Mouse (Mus musculus): ENCODE measurements around the gene Adgrl2. TPM values are rescaled to one million over a fixed set of nuclear protein-coding genes. Genes with fewer than 3 reads are reported as not detected.

Adgrl2 gene
- total RNA-seq, 2 experiments from 2014 or later: 123 to 129 TPM

DNA sequence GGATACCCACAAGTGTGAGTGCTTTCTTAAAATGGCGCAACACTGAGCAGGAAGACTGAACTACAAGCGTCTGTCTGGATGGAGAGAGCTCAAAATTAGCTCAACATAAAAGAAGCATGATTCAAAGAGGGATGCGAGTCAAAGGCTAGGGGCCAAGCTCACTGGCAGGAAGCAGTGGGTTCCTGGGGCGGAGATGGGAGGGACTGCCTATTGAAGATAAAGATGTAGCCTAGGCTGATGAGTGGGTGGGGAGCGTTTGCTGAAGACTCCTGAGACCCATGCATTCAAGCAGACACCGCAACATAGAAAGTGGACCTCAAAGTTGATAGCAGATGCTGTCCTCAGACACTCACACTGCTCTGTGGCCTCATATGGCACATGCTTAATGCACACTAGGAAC lies 146.2 kb downstream of the Adgrl2 start:
- DNase-seq (ENCODE audit: low spot score in 2 of 2): no peak
- intact Hi-C loops (cut with DNase I): no loop called here

GRCm38 (mm10) chr3:148842533-148842932 lies 147.8 kb downstream of the Adgrl2 start:
- intact Hi-C loops (cut with DNase I): no loop called here
- no peak for DNase-seq (ENCODE audit: low spot score in 2 of 2)

GRCm38 (mm10) chr3:148838835-148839296 lies 151.5 kb downstream of the Adgrl2 start:
- intact Hi-C loops (cut with DNase I): no loop called here
- DNase-seq (ENCODE audit: low spot score in 2 of 2): no peak

DNA sequence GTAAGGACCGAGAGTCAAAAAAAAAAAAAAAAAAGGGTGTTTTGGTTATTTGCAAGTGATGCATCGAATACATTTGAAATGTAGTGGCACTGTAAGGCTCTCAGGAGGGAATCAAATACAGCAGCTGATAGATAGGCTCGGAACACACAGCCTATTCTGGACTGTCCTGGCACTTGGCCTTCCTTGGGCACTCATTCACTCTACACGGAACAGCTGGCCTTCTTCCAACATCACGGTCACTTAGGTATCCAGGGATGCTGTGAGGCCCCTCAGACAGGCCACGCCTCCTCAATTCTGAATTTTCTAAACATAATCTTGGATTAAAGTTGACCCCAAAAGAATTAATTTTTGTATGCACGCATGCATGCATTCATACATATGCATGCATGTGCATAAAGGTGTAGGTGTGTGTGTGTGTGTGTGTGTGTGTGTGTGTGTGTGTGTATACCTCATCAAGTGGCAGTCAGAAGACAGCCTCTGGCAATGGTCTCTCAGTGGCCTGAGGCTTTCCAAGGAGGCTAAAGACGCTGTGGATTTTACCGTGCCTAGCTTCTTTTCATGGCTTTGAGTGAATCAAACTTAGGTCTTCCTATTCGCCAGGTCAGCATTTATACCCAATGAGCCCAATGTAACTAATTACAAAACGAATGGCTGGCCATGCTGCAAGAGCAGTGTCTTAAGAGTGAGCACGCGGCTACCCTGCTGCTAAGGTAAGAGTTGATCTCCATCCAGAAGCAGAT lies 152.1 kb downstream of the Adgrl2 start:
- DNase-seq (ENCODE audit: low spot score in 2 of 2): no peak
- intact Hi-C loops (cut with DNase I): no loop called here

- no peak for DNase-seq (ENCODE audit: low spot score in 2 of 2)
- intact Hi-C loops (cut with DNase I): no loop called here
These were observed 155.2 kb downstream of the Adgrl2 start for GRCm38 (mm10) chr3:148835136-148835535.

DNA sequence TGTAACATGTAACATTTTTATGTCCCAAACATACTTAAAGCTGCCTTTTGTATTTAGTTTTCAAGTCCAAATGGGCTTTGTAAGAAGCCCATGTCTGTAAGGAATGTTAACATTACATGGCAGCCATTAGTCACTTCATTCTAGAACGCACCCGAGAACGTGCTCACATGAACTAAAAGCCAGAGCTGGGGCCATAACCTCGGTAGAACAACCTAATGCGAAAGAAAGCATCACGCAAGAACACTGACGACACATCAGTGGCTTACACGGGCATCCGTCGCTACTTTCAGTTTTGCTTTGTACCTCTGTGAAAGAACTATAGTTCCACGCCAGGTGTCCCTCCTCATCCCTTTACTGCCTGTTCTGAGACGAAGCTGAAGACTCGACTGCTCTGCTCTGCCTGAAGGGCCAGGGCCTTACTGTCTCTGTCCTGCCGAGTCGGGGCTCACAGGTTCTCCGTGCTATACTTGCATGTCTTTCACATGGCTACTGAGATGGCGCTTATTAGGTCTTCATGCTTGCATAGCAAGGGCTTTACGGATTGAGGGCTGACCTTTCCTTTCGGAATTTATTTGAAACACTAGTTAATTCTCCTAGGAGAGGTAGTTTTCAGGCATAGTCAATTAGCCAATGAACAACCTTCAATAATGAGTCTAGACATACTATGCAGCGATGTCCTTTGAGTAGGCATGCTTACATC lies 157.1 kb downstream of the Adgrl2 start:
- DNase-seq (ENCODE audit: low spot score in 2 of 2): no peak
- intact Hi-C loops (cut with DNase I): no loop called here

DNA sequence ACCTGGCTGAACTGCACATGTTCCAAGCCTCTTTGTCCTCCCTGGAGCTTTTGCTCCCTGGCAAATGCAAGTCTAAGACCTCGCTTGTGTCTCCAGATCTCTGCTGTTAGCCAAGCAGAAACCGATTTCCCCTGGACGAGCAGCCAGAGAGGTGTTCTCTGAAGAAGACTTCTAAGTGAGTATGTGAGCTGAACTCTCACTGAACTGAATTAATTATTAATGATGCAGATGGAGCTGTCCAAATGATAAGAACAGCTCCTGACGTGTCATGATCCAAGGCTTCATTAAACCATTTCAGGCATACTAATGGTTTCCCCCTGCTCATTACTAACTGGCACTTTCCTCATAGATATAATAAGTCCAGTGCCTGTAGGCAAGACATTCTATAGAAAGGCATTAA lies 158.4 kb downstream of the Adgrl2 start:
- intact Hi-C loops (cut with DNase I): no loop called here
- DNase-seq (ENCODE audit: low spot score in 2 of 2): no peak

- intact Hi-C loops (cut with DNase I): no loop called here
- no peak for DNase-seq (ENCODE audit: low spot score in 2 of 2)
These were observed 161.8 kb downstream of the Adgrl2 start for GRCm38 (mm10) chr3:148828519-148828918.

DNA sequence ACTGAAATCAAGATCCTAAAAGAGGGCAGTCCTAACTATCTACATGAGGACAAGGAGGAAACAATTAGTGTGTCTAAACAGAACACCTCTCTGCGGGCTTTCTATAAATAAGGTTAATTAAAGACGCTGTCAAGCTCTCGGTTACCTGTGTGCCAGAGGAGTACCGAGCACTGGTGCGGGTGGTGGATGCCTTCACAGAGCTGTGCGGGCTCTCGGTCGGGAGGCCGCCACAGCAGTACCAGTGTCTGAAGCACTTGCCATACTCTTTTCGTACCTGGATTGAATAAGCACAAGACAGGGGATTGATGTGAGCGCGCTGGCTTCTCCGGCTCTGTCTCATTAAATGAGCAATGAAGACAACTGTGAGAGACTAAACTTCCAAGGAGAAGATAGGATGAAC lies 166.8 kb downstream of the Adgrl2 start:
- DNase-seq (ENCODE audit: low spot score in 2 of 2): no peak
- intact Hi-C loops (cut with DNase I): no loop called here

GRCm38 (mm10) chr3:148821632-148822031 lies 168.7 kb downstream of the Adgrl2 start:
- intact Hi-C loops (cut with DNase I): no loop called here
- DNase-seq (ENCODE audit: low spot score in 2 of 2): no peak

DNA sequence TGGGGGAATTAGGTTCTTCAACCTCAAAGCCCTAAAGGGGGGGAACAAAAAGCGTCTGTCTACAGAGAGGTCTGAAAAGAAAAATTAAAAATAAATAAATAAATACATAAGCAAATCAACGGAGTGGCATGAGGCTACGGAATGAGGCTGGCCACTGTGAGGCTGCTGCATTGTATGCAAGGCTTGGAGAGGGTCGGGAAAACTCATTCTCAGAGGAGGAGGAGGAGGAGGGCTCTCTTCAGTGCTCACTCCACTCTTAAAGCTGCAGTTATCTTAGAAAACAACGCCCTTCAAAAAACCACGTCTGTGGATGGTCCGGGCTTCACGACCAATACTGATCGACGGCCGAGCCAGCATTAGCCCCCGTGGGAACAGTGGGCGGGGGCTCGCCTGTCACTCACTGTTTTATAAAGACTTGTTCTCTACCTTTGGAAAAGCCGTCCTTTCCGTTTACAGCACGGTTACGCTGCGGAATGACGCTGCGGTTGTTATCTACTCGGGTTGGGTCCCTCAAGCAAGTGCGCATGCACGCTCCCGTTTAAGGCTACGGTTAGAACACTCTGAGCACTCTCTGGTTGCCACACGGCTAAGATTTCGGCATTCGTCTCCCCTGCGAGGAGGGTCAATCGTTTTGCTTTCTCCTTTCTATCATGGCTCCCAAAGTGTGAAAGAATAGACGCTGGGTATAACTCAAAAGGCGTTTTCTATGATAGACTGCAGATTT lies 170.9 kb downstream of the Adgrl2 start:
- DNase-seq (ENCODE audit: low spot score in 2 of 2): no peak
- intact Hi-C loops (cut with DNase I): no loop called here

- DNase-seq (ENCODE audit: low spot score in 2 of 2): no peak
- intact Hi-C loops (cut with DNase I): no loop called here
These were observed 171.8 kb downstream of the Adgrl2 start for GRCm38 (mm10) chr3:148818414-148819105.

DNA sequence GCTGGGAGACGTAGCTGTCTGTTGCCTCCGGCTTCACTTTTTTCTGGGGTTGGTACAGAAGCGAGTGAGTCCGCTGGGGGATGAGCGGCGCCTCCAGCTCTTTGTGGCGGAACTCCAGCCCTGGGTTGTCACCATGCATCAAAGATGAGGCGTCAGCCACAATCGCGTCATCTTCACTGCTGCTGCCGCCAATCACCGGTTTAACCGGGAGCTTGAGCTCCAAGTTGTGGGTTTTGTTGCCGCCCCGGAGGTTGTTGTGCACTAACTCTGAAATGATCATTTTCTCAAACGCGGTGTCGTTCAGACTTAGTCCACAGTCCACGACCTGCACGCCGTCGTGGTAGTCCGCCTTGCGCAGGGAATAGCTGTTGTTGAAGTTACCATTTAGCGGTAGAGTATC lies 172.9 kb downstream of the Adgrl2 start:
- intact Hi-C loops (cut with DNase I): no loop called here

GRCm38 (mm10) chr3:148813121-148813520 lies 177.2 kb downstream of the Adgrl2 start:
- intact Hi-C loops (cut with DNase I): no loop called here
- no peak for DNase-seq (ENCODE audit: low spot score in 2 of 2)

More for the DNA sequence above, 172.9 kb downstream of the Adgrl2 start:
- DNase-seq (ENCODE audit: low spot score in 2 of 2): no peak

GRCm38 (mm10) chr3:148812059-148812458 lies 178.3 kb downstream of the Adgrl2 start:
- no peak for DNase-seq (ENCODE audit: low spot score in 2 of 2)
- intact Hi-C loops (cut with DNase I): no loop called here

DNA sequence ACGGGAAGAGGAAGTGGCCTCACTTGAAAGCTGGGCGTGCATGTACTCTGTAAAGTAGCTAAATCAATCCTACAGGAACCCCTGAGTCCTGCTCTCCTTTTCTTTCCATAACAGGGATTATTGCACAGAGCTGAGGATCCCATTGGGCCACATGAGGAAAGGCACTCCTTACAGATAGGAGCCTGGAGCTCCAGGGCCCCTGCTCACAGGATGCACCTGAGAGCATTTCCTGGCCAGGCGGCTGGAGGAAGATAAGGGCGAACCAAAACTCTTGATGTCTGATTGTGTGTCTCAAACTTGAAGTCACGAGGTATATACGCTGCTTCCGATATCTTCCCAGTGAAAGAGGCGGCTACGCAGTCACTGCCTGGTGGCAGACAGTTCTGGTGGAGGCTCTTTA lies 183.4 kb downstream of the Adgrl2 start:
- intact Hi-C loops (cut with DNase I): no loop called here
- no peak for DNase-seq (ENCODE audit: low spot score in 2 of 2)

- intact Hi-C loops (cut with DNase I): no loop called here
- DNase-seq (ENCODE audit: low spot score in 2 of 2): no peak
These were observed 197.0 kb downstream of the Adgrl2 start for GRCm38 (mm10) chr3:148793286-148793913.

- no peak for DNase-seq (ENCODE audit: low spot score in 2 of 2)
- intact Hi-C loops (cut with DNase I): no loop called here
These were observed 220.0 kb downstream of the Adgrl2 start for GRCm38 (mm10) chr3:148770310-148770709.
